Mouse (Mus musculus): ENCODE measurements at regions not wholly inside any gene's neighbourhood (a gene's known extent, or its start where the extent isn't known, plus 50 kb on each side); places are given as distances from the start of the nearest gene placed in this dataset.
"Not testable (repeated sequence)": the region's sequence is repeated elsewhere in the genome, so short reads cannot be mapped to it uniquely, and the experiment has no call there.

- 79% methylated on average over 2 of the region's 2 CpGs for WGBS
Measured at GRCm38 (mm10) chr17:4024384-4024783, 328.3 kb upstream of the Nox3 start.

DNA sequence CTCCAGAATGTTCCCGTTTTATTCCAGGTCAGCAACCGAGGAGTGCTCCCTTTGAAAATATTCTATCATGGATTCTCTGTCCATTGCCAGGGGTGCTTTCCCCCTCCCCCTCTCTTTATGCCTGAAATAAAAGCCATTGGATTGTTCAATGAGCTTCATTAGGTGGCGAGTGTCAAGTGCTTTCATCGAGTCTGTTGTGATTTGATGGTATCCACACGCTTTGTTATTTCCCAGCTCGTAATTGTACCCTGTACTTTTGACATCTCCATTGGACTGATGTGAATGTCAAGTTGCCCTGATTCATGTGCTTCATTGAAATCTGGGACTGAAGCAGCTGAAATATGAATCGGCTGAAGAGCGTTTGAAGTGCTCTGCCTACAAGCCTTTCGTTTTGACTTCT lies 333.1 kb upstream of the Nox3 start:
- Histone ChIP-seq H3K9ac (replicated peaks; ENCODE audit: low read depth, low read length) (no peak overlapping the region), H3K27me3 (ENCODE audit: control insufficient read depth, insufficient read depth, low read length) (no peaks in the 10 kb centered on the region), H3K4me2 (ENCODE audit: low read depth, low read length) (no peak overlapping the region), H3K9me3 (ENCODE audit: control insufficient read depth, low read length) (no peaks in the 10 kb centered on the region), H3K4me1 (ENCODE audit: control insufficient read depth, insufficient read depth, low read length) (no peaks in the 10 kb centered on the region), H3K4me3 (ENCODE audit: low read depth, low read length) (no peak overlapping the region), H3K36me3 (ENCODE audit: control insufficient read depth, insufficient read depth, low read length) (no peaks in the 10 kb centered on the region), H3K27ac (ENCODE audit: low read depth, low read length) (no peak overlapping the region)
- WGBS, result 57% methylated on average over 9 of the region's 9 CpGs
- no peak for ATAC-seq (ENCODE audit: low read depth)

More at GRCm38 (mm10) chr17:4024384-4024783, 328.3 kb upstream of the Nox3 start:
- no peak overlapping the region for H3K9ac ChIP-seq (replicated peaks; ENCODE audit: low read depth, low read length)
- no peaks in the 10 kb centered on the region for H3K27me3 ChIP-seq (ENCODE audit: control insufficient read depth, insufficient read depth, low read length)
- H3K9me3 ChIP-seq (ENCODE audit: control insufficient read depth, low read length), result no peaks in the 10 kb centered on the region
- H3K4me2 ChIP-seq (ENCODE audit: low read depth, low read length), result no peak overlapping the region
- no peak overlapping the region for H3K27ac ChIP-seq (ENCODE audit: low read depth, low read length)
- H3K4me1 ChIP-seq (ENCODE audit: control insufficient read depth, insufficient read depth, low read length), result no peaks in the 10 kb centered on the region
- H3K4me3 ChIP-seq (ENCODE audit: low read depth, low read length), result no peak overlapping the region
- no peak for ATAC-seq (ENCODE audit: low read depth)
- H3K36me3 ChIP-seq (ENCODE audit: control insufficient read depth, insufficient read depth, low read length), result no peaks in the 10 kb centered on the region

- H3K4me1 ChIP-seq (ENCODE audit: control insufficient read depth, insufficient read depth, low read length), result no peaks in the 10 kb centered on the region
- H3K36me3 ChIP-seq (ENCODE audit: control insufficient read depth, insufficient read depth, low read length), result no peaks in the 10 kb centered on the region
- H3K27ac ChIP-seq (ENCODE audit: low read depth, low read length), result no peak overlapping the region
- no peaks in the 10 kb centered on the region for H3K27me3 ChIP-seq (ENCODE audit: control insufficient read depth, insufficient read depth, low read length)
- H3K9ac ChIP-seq (replicated peaks; ENCODE audit: low read depth, low read length), result no peak overlapping the region
- no peaks in the 10 kb centered on the region for H3K9me3 ChIP-seq (ENCODE audit: control insufficient read depth, low read length)
- no peak overlapping the region for H3K4me3 ChIP-seq (ENCODE audit: low read depth, low read length)
- no peak overlapping the region for H3K4me2 ChIP-seq (ENCODE audit: low read depth, low read length)
- peak; percentile 38; the same call in 1 of the 2 replicates for ATAC-seq (ENCODE audit: low read depth)
- WGBS, result 12% methylated on average over 3 of the region's 3 CpGs
Measured at GRCm38 (mm10) chr17:4034816-4035360, 338.8 kb upstream of the Nox3 start.

DNA sequence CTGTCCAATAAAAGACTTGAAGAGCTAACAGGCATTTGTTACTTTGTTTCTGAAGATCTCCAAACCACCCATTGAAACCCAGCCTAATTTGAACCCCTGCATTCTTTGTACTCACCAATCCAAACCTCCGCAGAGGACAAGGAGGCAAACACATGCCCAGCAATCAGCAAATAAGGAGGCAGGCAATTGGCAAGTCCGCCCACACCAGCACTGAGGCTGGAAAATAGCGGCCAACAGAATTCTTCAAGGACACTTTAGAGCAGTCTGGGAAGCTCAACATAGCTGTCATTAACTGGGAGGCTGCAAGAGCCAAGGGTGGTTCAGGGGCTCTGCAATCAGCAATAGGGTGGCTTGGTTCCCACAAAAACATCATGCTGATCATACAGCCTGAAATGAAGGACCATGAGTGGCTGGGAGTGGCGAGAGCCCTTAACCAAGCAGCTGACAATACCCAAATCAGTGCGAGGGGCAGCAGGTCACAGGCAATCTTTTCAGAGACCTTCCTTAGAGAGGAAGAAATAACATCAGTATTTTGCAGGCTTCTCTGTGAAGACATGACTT lies 344.1 kb upstream of the Nox3 start:
- Histone ChIP-seq H3K4me3 (ENCODE audit: low read depth, low read length) (no peak overlapping the region), H3K27ac (ENCODE audit: low read depth, low read length) (no peak overlapping the region)

GRCm38 (mm10) chr17:4060186-4060585 lies 364.1 kb upstream of the Nox3 start:
- not testable (repeated sequence) for H3K27ac ChIP-seq (ENCODE audit: low read depth, low read length); H3K9ac ChIP-seq (replicated peaks; ENCODE audit: low read depth, low read length); H3K4me1 ChIP-seq (ENCODE audit: control insufficient read depth, insufficient read depth, low read length); ATAC-seq (ENCODE audit: low read depth); H3K27me3 ChIP-seq (ENCODE audit: control insufficient read depth, insufficient read depth, low read length); H3K4me3 ChIP-seq (ENCODE audit: low read depth, low read length); H3K4me2 ChIP-seq (ENCODE audit: low read depth, low read length); H3K9me3 ChIP-seq (ENCODE audit: control insufficient read depth, low read length); H3K36me3 ChIP-seq (ENCODE audit: control insufficient read depth, insufficient read depth, low read length)

More for the DNA sequence above, 344.1 kb upstream of the Nox3 start:
- no peaks in the 10 kb centered on the region for H3K9me3 ChIP-seq (ENCODE audit: control insufficient read depth, low read length)
- no peak overlapping the region for H3K9ac ChIP-seq (replicated peaks; ENCODE audit: low read depth, low read length)
- no peaks in the 10 kb centered on the region for H3K36me3 ChIP-seq (ENCODE audit: control insufficient read depth, insufficient read depth, low read length)
- WGBS, result 8% methylated on average over 5 of the region's 5 CpGs
- peaks cover 4% of the 10 kb centered on the region; the same call in 1 of the 2 replicates for H3K4me1 ChIP-seq (ENCODE audit: control insufficient read depth, insufficient read depth, low read length)
- H3K4me2 ChIP-seq (ENCODE audit: low read depth, low read length), result no peak overlapping the region
- no peaks in the 10 kb centered on the region for H3K27me3 ChIP-seq (ENCODE audit: control insufficient read depth, insufficient read depth, low read length)
- peak; percentile 56; the same call in 1 of the 2 replicates for ATAC-seq (ENCODE audit: low read depth)

DNA sequence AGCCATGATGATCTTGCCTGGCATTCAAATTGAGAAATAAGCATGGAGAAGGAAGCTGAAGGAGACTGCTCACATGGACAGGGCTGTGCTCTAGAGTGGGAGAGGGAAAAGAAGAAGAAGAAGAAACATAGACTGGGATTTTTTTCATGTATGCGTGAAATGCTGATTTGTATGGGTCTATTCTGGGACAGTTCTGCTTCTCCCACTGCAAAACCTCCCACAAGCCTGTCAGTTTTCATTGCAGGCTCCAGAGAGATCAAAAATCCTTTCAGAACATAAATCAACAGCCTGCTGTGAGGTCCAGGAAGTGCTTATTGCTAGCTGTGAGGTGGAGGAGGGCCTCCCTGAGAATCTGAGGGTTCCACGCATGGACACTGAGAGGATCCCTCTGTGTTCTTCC lies 377.3 kb upstream of the Nox3 start:
- H3K9ac ChIP-seq (replicated peaks; ENCODE audit: low read depth, low read length), result no peak overlapping the region
- no peak for ATAC-seq (ENCODE audit: low read depth)
- no peak overlapping the region for H3K27ac ChIP-seq (ENCODE audit: low read depth, low read length)
- H3K4me2 ChIP-seq (ENCODE audit: low read depth, low read length), result no peak overlapping the region
- H3K27me3 ChIP-seq (ENCODE audit: control insufficient read depth, insufficient read depth, low read length), result no peaks in the 10 kb centered on the region
- H3K4me1 ChIP-seq (ENCODE audit: control insufficient read depth, insufficient read depth, low read length), result no peaks in the 10 kb centered on the region
- no peaks in the 10 kb centered on the region for H3K9me3 ChIP-seq (ENCODE audit: control insufficient read depth, low read length)
- no peak overlapping the region for H3K4me3 ChIP-seq (ENCODE audit: low read depth, low read length)
- WGBS, result 57% methylated on average over 2 of the region's 2 CpGs
- no peaks in the 10 kb centered on the region for H3K36me3 ChIP-seq (ENCODE audit: control insufficient read depth, insufficient read depth, low read length)

GRCm38 (mm10) chr17:4080564-4080963 lies 384.5 kb upstream of the Nox3 start:
- Histone ChIP-seq H3K4me2 (ENCODE audit: low read depth, low read length) (no peak overlapping the region), H3K27ac (ENCODE audit: low read depth, low read length) (no peak overlapping the region), H3K27me3 (ENCODE audit: control insufficient read depth, insufficient read depth, low read length) (no peaks in the 10 kb centered on the region), H3K4me1 (ENCODE audit: control insufficient read depth, insufficient read depth, low read length) (no peaks in the 10 kb centered on the region), H3K36me3 (ENCODE audit: control insufficient read depth, insufficient read depth, low read length) (no peaks in the 10 kb centered on the region), H3K9me3 (ENCODE audit: control insufficient read depth, low read length) (no peaks in the 10 kb centered on the region), H3K4me3 (ENCODE audit: low read depth, low read length) (no peak overlapping the region), H3K9ac (replicated peaks; ENCODE audit: low read depth, low read length) (no peak overlapping the region)
- no peak for ATAC-seq (ENCODE audit: low read depth)
- 78% methylated on average over 2 of the region's 2 CpGs for WGBS

DNA sequence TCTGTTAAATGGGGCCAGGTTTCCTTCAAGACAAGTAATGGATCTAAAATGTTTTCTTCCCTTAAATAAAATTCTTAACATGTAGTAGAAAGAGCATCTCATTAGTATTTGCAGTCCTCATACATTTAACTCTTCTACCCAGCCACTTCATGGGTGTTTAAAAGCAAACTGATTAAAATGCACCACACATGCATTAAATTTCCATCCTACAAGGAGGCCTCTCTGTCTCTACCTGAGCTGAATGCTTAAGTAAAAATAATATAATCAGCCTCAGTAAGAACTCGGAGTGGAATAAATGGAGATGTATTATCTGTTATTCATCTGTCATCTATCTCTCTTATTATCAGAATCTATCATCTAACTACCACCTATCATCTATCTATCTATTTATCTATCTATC lies 398.6 kb upstream of the Nox3 start:
- Histone ChIP-seq H3K27me3 (ENCODE audit: control insufficient read depth, insufficient read depth, low read length) (no peaks in the 10 kb centered on the region), H3K9ac (replicated peaks; ENCODE audit: low read depth, low read length) (no peak overlapping the region), H3K4me1 (ENCODE audit: control insufficient read depth, insufficient read depth, low read length) (no peaks in the 10 kb centered on the region), H3K27ac (ENCODE audit: low read depth, low read length) (no peak overlapping the region), H3K4me3 (ENCODE audit: low read depth, low read length) (no peak overlapping the region), H3K36me3 (ENCODE audit: control insufficient read depth, insufficient read depth, low read length) (no peaks in the 10 kb centered on the region), H3K9me3 (ENCODE audit: control insufficient read depth, low read length) (no peaks in the 10 kb centered on the region), H3K4me2 (ENCODE audit: low read depth, low read length) (no peak overlapping the region)
- no peak for ATAC-seq (ENCODE audit: low read depth)
- WGBS, result 60% methylated on average over 1 of the region's 1 CpGs

GRCm38 (mm10) chr17:4103321-4103720 lies 407.3 kb upstream of the Nox3 start:
- whole genome bisulfite sequencing, result 92% methylated on average over 3 of the region's 3 CpGs
- H3K9me3 ChIP-seq (ENCODE audit: control insufficient read depth, low read length), result no peaks in the 10 kb centered on the region
- H3K4me1 ChIP-seq (ENCODE audit: control insufficient read depth, insufficient read depth, low read length), result no peaks in the 10 kb centered on the region
- no peaks in the 10 kb centered on the region for H3K36me3 ChIP-seq (ENCODE audit: control insufficient read depth, insufficient read depth, low read length)
- ATAC-seq (ENCODE audit: low read depth), result no peak
- no peak overlapping the region for H3K4me3 ChIP-seq (ENCODE audit: low read depth, low read length)
- no peak overlapping the region for H3K4me2 ChIP-seq (ENCODE audit: low read depth, low read length)
- no peak overlapping the region for H3K9ac ChIP-seq (replicated peaks; ENCODE audit: low read depth, low read length)
- no peak overlapping the region for H3K27ac ChIP-seq (ENCODE audit: low read depth, low read length)
- no peaks in the 10 kb centered on the region for H3K27me3 ChIP-seq (ENCODE audit: control insufficient read depth, insufficient read depth, low read length)

Data from neural tube, embryonic 14.5 days (tissue).